Mouse (Mus musculus) stomach, postnatal 0 days (tissue): ENCODE data around the gene Slc39a1.

ENCODE experiments used
- CTCF ChIP-seq: IDR thresholded peaks from 2 replicates; pipeline ENCODE4 v1.5.1; 2016; ENCODE audit warnings: antibody characterized with exemption, low read depth, mild to moderate bottlenecking, moderate library complexity
- EP300 ChIP-seq: optimal IDR thresholded peaks from 2 replicates; pipeline ENCODE3; 2016; ENCODE audit warnings: antibody characterized with exemption

GRCm38 (mm10) chr3:90250791-90251190 lies 2.8 kb downstream of the Slc39a1 start:
- TF ChIP-seq CTCF (no peak), EP300 (no peak)
